Mouse (Mus musculus) limb, embryonic 12.5 days (tissue): ENCODE results near the gene Calcoco1. TPM values are rescaled to one million over a fixed set of nuclear protein-coding genes. Genes with fewer than 3 reads are reported as not detected.

Source experiments
- ATAC-seq: fragments of 200-750 bp; cut with Nextera tagmentation; 2 replicates; pipeline ENCODE4 v1.8.0; 2017; ENCODE audit warnings: low read depth, moderate TSS enrichment; ENCODE audit not compliant: insufficient number of reproducible peaks, insufficient read depth, low FRiP score, low TSS enrichment
- H3K27ac ChIP-seq: fragments of 300-500 bp; sonication (generic); 2 replicates; pipeline ENCODE4 v1.5.1; 2016; ENCODE audit warnings: mild to moderate bottlenecking, moderate library complexity
- H3K27me3 ChIP-seq: fragments of 300-500 bp; sonication (generic); 2 replicates; pipeline ENCODE4 v1.6.1; 2016; ENCODE audit warnings: mild to moderate bottlenecking, moderate library complexity
- H3K36me3 ChIP-seq: fragments of 300-500 bp; sonication (generic); 2 replicates; pipeline ENCODE4 v1.6.1; 2016; ENCODE audit warnings: mild to moderate bottlenecking, moderate library complexity
- H3K4me1 ChIP-seq: fragments of 300-500 bp; sonication (generic); replicated peaks from 2 replicates; pipeline ENCODE4 v1.6.1; 2016
- H3K4me2 ChIP-seq: fragments of 300-500 bp; sonication (generic); 2 replicates; pipeline ENCODE4 v1.6.1; 2016; ENCODE audit warnings: mild to moderate bottlenecking, moderate library complexity
- H3K4me3 ChIP-seq: fragments of 300-500 bp; sonication (generic); replicated peaks from 2 replicates; pipeline ENCODE4 v1.5.1; 2016; ENCODE audit warnings: mild to moderate bottlenecking
- H3K9ac ChIP-seq: fragments of 300-500 bp; sonication (generic); replicated peaks from 2 replicates; pipeline ENCODE4 v1.6.1; 2016; ENCODE audit warnings: mild to moderate bottlenecking, moderate library complexity
- H3K9me3 ChIP-seq: fragments of 300-500 bp; sonication (generic); 2 replicates; pipeline ENCODE4 v1.6.1; 2016; ENCODE audit warnings: mild to moderate bottlenecking, moderate library complexity
- WGBS: fragments of 180-500 bp; shearing (Covaris S2); methylation state at CpG from one replicate; pipeline ENCODE4 v1.1.7; 2016; 5-methylcytosine and 5-hydroxymethylcytosine counted together
- polyA plus RNA-seq: library from polyadenylated mRNA; unstranded; fragments of >200 nt; fragmentation: Nextera tagmentation; extraction: Ambion mirVana; gene quantifications from 2 replicates; pipeline ENCODE4 v1.2.1, GENCODE M21; 2016

Calcoco1 gene
- polyA plus RNA-seq, 1 experiment from 2014 or later, result 43.0 TPM

GRCm38 (mm10) chr15:102692991-102693411, 29.0 kb downstream of the Calcoco1 start:
- H3K27me3 ChIP-seq, result peaks cover 83% of the 10 kb centered on the region
- peak overlapping the region; percentile 85 for H3K4me2 ChIP-seq
- H3K4me1 ChIP-seq, result peaks cover 32% of the 10 kb centered on the region
- H3K27ac ChIP-seq, result no peak overlapping the region
- WGBS, result under 1% methylated on average over 32 of the region's 32 CpGs
- H3K9ac ChIP-seq, result peak overlapping the region; percentile 45; the same call in 1 of the 2 replicates
- H3K4me3 ChIP-seq, result peak overlapping the region; percentile 53
- ATAC-seq, result peak; percentile 67; the same call in 1 of the 2 replicates
- H3K36me3 ChIP-seq, result no peaks in the 10 kb centered on the region
- no peaks in the 10 kb centered on the region for H3K9me3 ChIP-seq

- Histone ChIP-seq H3K4me1 (peaks cover 32% of the 10 kb centered on the region), H3K27me3 (peaks cover 77% of the 10 kb centered on the region), H3K9me3 (no peaks in the 10 kb centered on the region), H3K4me2 (peak overlapping the region; percentile 85), H3K4me3 (peak overlapping the region; percentile 53), H3K27ac (no peak overlapping the region), H3K9ac (no peak overlapping the region; the same call in 1 of the 2 replicates), H3K36me3 (no peaks in the 10 kb centered on the region)
- no peak for ATAC-seq
- 1% methylated on average over 26 of the region's 26 CpGs for WGBS
Measured at GRCm38 (mm10) chr15:102692321-102692804, 29.6 kb downstream of the Calcoco1 start.

- 17% methylated on average over 4 of the region's 4 CpGs for WGBS
Measured at GRCm38 (mm10) chr15:102685791-102686190, 36.2 kb downstream of the Calcoco1 start.

DNA sequence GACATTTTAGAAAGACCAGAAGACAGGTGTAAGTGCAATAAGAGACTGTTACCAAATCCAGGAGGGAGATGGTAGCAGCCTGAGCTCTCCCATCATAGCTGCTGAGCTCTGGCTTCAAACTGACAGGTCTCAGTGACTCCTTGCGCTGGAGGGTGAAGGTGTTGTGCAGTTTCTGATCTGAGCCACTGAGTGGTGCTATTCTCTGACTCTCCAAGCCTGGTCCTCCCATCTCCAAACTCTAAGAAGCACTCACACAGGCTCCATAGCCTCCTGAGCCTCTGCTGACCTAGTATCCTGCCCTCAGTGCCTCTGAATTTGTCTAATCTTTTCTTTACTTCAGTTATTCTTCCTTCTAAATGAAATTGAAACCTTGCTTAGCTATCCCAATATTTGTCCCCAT, 38.3 kb downstream of the Calcoco1 start:
- H3K27me3 ChIP-seq, result peaks cover 5% of the 10 kb centered on the region; the same call in 1 of the 2 replicates
- no peak overlapping the region for H3K27ac ChIP-seq
- no peaks in the 10 kb centered on the region; the same call in 1 of the 2 replicates for H3K4me1 ChIP-seq
- no peaks in the 10 kb centered on the region for H3K36me3 ChIP-seq
- no peak overlapping the region for H3K4me2 ChIP-seq
- WGBS, result 21% methylated on average over 1 of the region's 1 CpGs
- H3K4me3 ChIP-seq, result no peak overlapping the region
- ATAC-seq, result no peak
- no peaks in the 10 kb centered on the region for H3K9me3 ChIP-seq
- no peak overlapping the region for H3K9ac ChIP-seq

More at GRCm38 (mm10) chr15:102685791-102686190, 36.2 kb downstream of the Calcoco1 start:
- Histone ChIP-seq H3K9me3 (no peaks in the 10 kb centered on the region), H3K36me3 (no peaks in the 10 kb centered on the region), H3K4me2 (no peak overlapping the region), H3K4me1 (no peaks in the 10 kb centered on the region; the same call in 1 of the 2 replicates), H3K9ac (no peak overlapping the region), H3K4me3 (no peak overlapping the region), H3K27me3 (peaks cover 16% of the 10 kb centered on the region), H3K27ac (no peak overlapping the region)
- ATAC-seq, result no peak

DNA sequence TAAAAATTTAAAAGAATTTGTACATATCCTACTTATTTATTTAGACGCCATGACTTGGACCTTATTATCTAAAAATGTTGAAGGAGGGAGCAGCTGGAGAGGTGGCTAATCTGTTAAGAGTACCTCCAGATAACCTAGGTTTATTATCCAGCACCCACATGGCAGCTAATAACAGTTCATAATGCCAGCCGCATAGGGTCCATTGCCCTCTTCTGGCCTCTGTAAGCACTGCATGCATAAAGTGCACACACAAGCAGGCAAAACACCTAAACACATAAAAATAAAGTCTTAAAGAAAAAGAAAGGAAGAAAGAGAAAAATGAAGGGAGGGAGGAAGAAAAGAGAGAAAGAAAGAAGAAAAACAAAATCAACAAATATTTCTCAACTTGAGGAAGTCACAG, 45.6 kb downstream of the Calcoco1 start:
- no peak for ATAC-seq
- Histone ChIP-seq H3K4me2 (no peak overlapping the region), H3K4me3 (no peak overlapping the region), H3K9me3 (no peaks in the 10 kb centered on the region), H3K27ac (no peak overlapping the region), H3K27me3 (no peaks in the 10 kb centered on the region), H3K4me1 (peaks cover 18% of the 10 kb centered on the region), H3K36me3 (no peaks in the 10 kb centered on the region), H3K9ac (no peak overlapping the region)
- 86% methylated on average over 2 of the region's 2 CpGs for WGBS

GRCm38 (mm10) chr15:102673548-102673947, 48.4 kb downstream of the Calcoco1 start:
- ATAC-seq, result no peak
- peak overlapping the region; percentile 50 for H3K4me3 ChIP-seq
- H3K36me3 ChIP-seq, result no peaks in the 10 kb centered on the region; the same call in 1 of the 2 replicates
- no peaks in the 10 kb centered on the region for H3K9me3 ChIP-seq
- 1% methylated on average over 10 of the region's 10 CpGs for WGBS
- H3K9ac ChIP-seq, result no peak overlapping the region
- H3K4me1 ChIP-seq, result peaks cover 25% of the 10 kb centered on the region
- no peaks in the 10 kb centered on the region for H3K27me3 ChIP-seq
- peak overlapping the region; percentile 100 for H3K27ac ChIP-seq
- peak overlapping the region; percentile 74 for H3K4me2 ChIP-seq

DNA sequence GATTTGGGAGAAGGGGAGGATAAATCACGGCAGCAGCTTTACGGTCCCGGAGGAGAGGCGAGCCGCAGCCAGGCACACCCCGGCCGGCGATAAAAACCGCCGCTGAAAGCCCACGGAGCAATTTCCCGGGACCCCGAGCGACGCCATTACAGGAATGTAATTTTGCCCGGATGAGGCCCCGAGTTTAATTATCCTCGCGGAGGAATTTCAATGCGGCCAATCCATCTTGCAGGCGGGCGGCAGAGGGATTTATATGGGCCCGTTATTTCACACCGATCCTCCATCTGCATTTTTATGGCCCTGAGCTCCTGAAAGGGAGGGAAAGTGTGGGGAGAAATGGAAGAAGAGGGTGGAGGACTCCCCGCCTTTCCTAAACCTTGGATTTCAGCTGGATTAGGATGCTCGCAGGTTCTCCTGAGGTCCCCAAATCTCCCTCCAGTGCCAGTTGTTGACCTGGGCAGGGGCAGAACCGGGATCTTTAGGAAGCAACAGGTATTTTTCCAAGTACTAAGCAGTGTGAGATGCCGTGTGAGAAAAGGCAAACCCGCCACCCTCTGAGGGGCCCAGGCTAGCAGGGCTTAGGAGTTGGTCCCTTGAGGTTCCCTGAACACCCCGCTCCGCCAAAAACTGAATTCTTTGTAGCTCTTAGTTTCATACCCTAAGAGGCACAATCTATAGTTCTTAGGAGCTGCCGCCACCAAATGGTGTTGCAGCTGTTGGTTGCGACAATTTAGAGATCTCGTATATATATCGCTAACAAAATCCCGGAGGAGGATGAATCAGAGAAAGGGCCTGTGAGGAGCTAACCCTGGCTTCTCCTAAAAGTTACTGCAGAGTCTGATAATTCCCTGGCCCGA, 49.5 kb downstream of the Calcoco1 start, which contains the start of gene Atp5g2:
TSS of gene Atp5g2 (minus strand) at position 138 of the 857 bp plus-strand sequence.
- 2% methylated on average over 37 of the region's 37 CpGs for WGBS

GRCm38 (mm10) chr15:102671721-102672214, 50.2 kb downstream of the Calcoco1 start:
- Histone ChIP-seq H3K9ac (peak overlapping the region; percentile 83), H3K27ac (peak overlapping the region; percentile 100), H3K27me3 (no peaks in the 10 kb centered on the region), H3K9me3 (no peaks in the 10 kb centered on the region), H3K4me1 (peaks cover 28% of the 10 kb centered on the region), H3K4me2 (peak overlapping the region; percentile 74), H3K36me3 (peaks cover 14% of the 10 kb centered on the region), H3K4me3 (peak overlapping the region; percentile 50)
- under 1% methylated on average over 34 of the region's 34 CpGs for WGBS
- ATAC-seq, result peak; percentile 43

More for the DNA sequence above, 49.5 kb downstream of the Calcoco1 start, which contains the start of gene Atp5g2:
- Histone ChIP-seq H3K4me1 (peaks cover 28% of the 10 kb centered on the region), H3K4me2 (peak within 1 kb of the TSS; percentile 74), H3K9me3 (no peaks in the 10 kb centered on the region), H3K27ac (peak within 1 kb of the TSS; percentile 100), H3K36me3 (peaks cover 8% of the 10 kb centered on the region), H3K9ac (peak within 1 kb of the TSS; percentile 83), H3K27me3 (no peaks in the 10 kb centered on the region), H3K4me3 (peak within 1 kb of the TSS; percentile 50)
- no peak for ATAC-seq

DNA sequence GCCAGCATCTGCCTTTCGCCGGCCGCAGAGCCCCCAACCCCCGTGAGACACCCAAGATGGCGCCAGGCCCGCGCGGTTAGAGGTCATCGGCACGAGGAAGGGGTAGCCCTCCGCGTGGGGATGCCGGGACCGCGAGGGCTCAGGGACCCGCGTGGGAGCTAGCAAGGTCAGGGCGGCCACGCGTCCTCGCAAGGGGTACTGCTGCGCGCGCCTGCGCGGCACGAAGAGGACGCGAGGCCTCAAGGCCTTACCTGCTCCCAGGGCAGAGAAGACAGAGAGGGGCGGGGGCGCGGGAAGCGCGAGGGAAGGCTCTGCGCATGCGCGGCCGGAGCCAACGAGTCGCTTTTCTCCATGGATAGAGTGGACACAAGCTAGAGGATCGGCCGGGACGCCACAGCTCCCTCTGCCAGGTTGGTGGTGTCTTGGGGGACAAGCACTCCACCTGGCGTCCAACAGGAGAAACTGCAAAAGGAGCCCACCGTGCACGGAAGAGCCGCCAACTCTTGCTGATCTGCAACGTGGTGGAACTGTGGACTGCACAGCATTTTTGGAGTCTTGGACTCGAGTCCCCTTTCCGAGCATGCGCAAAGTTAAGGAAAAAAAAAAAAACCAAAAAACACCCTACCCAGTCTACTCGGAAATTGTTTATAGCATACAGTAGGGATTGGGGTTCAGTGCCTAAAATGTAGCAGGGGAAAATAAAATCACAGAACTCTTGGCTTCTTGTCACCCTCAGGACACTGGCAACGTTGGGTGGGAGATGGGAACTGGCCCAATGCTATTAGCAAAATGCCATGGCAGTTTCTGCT, 51.0 kb downstream of the Calcoco1 start:
- Histone ChIP-seq H3K4me3 (peak overlapping the region; percentile 63), H3K4me2 (peak overlapping the region; percentile 74), H3K36me3 (peaks cover 22% of the 10 kb centered on the region), H3K27ac (peak overlapping the region; percentile 100), H3K9ac (peak overlapping the region; percentile 88), H3K27me3 (no peaks in the 10 kb centered on the region), H3K9me3 (no peaks in the 10 kb centered on the region), H3K4me1 (peaks cover 28% of the 10 kb centered on the region)
- WGBS, result under 1% methylated on average over 53 of the region's 53 CpGs
- peak; percentile 92 for ATAC-seq

DNA sequence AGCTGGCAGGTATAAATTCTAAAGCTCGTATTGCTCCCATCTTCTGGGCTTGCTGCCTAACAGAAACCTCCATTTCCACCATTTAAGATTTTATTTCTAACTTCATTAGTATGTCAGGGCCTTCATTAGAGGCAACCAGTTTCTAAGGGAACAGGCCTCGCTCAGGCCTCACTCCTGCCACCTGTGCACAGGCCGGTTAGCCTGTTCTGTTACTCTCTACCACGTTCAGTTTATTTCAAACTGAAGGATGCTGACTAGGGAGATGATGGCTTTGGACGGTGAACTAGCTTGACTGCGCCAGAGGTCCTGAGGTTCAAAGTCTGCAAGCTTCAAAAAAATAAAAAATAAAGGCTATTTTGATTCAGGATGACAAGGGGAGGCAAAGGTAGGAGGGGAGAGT, 51.7 kb downstream of the Calcoco1 start:
- peaks cover 28% of the 10 kb centered on the region for H3K36me3 ChIP-seq
- peak overlapping the region; percentile 63 for H3K4me3 ChIP-seq
- no peaks in the 10 kb centered on the region for H3K27me3 ChIP-seq
- H3K4me1 ChIP-seq, result peaks cover 28% of the 10 kb centered on the region
- 11% methylated on average over 6 of the region's 6 CpGs for WGBS
- no peak for ATAC-seq
- peak overlapping the region; percentile 61 for H3K4me2 ChIP-seq
- peak overlapping the region; percentile 100 for H3K27ac ChIP-seq
- no peaks in the 10 kb centered on the region for H3K9me3 ChIP-seq
- H3K9ac ChIP-seq, result peak overlapping the region; percentile 88
